Mouse (Mus musculus) lung, adult 2 months (tissue): ENCODE measurements around the gene Pparg.

Experiments
- CTCF ChIP-seq: fragments of 200-500 bp; IDR thresholded peaks from 2 replicates; pipeline ENCODE4 v1.5.1; 2011; ENCODE audit warnings: mild to moderate bottlenecking, low read length, control low read depth; ENCODE audit not compliant: insufficient read depth
- POLR2A ChIP-seq: fragments of 200-500 bp; IDR thresholded peaks from 2 replicates; pipeline ENCODE4 v1.6.1; 2011; ENCODE audit warnings: low read depth, mild to moderate bottlenecking, control low read depth, low read length, borderline replicate concordance; ENCODE audit errors: extremely low read depth

- TF ChIP-seq POLR2A (no peak), CTCF (no peak)
These were observed 43.9 kb upstream of the Pparg start for GRCm38 (mm10) chr6:115316811-115317221.
